Mouse (Mus musculus) ovary, postnatal 14 days (tissue): ENCODE measurements at regions not wholly inside any gene's neighbourhood (a gene's known extent, or its start where the extent isn't known, plus 50 kb on each side); places are given as distances from the start of the nearest gene placed in this dataset.

Experiments used
- DNase-seq: peaks from one replicate; pipeline ENCODE4 v3.0.0; 2022; ENCODE audit warnings: low spot score

DNA sequence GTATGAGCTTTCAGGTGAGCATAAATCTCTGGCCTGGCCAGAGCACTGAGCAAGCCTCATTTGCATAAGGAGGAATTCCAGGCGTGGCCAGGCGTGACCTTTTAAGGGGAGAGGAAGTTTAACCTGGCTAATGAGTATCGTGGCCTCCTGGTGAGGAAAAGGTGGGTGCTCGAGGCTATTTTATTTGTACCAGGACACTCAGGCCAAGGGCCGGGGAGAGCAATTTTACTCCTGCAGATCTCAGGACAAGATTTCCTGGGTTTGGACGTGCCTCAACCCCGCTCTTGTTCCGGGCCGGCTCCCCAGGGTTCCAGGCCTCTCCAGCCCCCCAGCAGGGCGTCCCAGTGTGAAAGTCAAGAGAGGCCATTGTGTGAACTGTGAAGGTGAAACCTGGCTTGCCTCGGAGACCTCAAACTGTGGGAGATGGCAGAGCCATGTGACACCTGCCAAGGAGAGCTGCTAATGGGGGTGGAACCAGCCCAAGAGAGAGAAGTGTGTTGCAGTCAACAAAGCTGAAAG, 54.3 kb upstream of the Hs6st1 start:
- no peak for DNase-seq

GRCm38 (mm10) chr1:36014372-36014771, 53.8 kb upstream of the Hs6st1 start:
- no peak for DNase-seq

- no peak for DNase-seq
These were observed 53.0 kb upstream of the Hs6st1 start for GRCm38 (mm10) chr1:36015210-36015609.

GRCm38 (mm10) chr1:36016566-36016965, 51.6 kb upstream of the Hs6st1 start:
- no peak for DNase-seq

- no peak for DNase-seq
These were observed 51.1 kb upstream of the Hs6st1 start for GRCm38 (mm10) chr1:36017061-36017461.

GRCm38 (mm10) chr1:36017656-36018055, 50.5 kb upstream of the Hs6st1 start:
- no peak for DNase-seq
